Comparison of ENCODE assay signal across 14 mouse cellular contexts in genomic region chr7:68667790-68668732, GRCm38 (mm10).
DNase-seq lines count a peak whose midpoint lies in the region; ATAC-seq and TF ChIP-seq lines count a peak whose summit lies in the region.
"Had no signal": no experiment of that assay in that cellular context is flagged by ENCODE, and none has a peak within 500 bp of the region (broad histone marks: within the 10 kb centered on the region; RNA-seq: fewer than 3 reads in every experiment).

No protein-coding gene starts in this region.

- no peaks in the 10 kb centered on the region for H3K36me3 ChIP-seq in hindbrain, embryonic 12.5 days
- H3K36me3 ChIP-seq: G1E; liver, embryonic 13.5 days; midbrain, embryonic 10.5 days had no signal

- 79% methylated on average over 12 of the region's 12 CpGs for WGBS in hindbrain, embryonic 12.5 days

- DNase-seq in embryo, embryonic 10 days (ENCODE audit: low spot score): peak; percentile 17
- DNase-seq in embryo, embryonic 11 days: no peak
- DNase-seq in lung, postnatal 25 days (ENCODE audit: low spot score): peak; percentile 40
- no peak for DNase-seq in lung, postnatal 10 days
- peak; percentile 86 for DNase-seq in fibroblast of lung, adult 2 months (ENCODE audit: low read depth)
- no peak for DNase-seq in gastrocnemius, adult 2 months
- DNase-seq in spleen, postnatal 36 days (ENCODE audit: low spot score in 2 of 2): no peak
- DNase-seq: heart, postnatal 36 days; liver, embryonic 13.5 days had no signal

- H3K9me3 ChIP-seq in hindbrain, embryonic 12.5 days (replicated peaks): no peaks in the 10 kb centered on the region
- H3K9me3 ChIP-seq: liver, embryonic 13.5 days; midbrain, embryonic 10.5 days had no signal

- H3K4me1 ChIP-seq in hindbrain, embryonic 12.5 days: no peaks in the 10 kb centered on the region
- H3K4me1 ChIP-seq: liver, embryonic 13.5 days had no signal

- ATAC-seq in hindbrain, embryonic 12.5 days (ENCODE audit: low FRiP score): no peak
- ATAC-seq: intestine, embryonic 16.5 days had no signal

- intact Hi-C loops in gastrocnemius, adult 2 months (cut with DNase I): loop anchor here (5.0 kb wide), 1 partner anchor 154 kb away; no protein-coding TSS in a partner anchor

- no peak overlapping the region for H3K4me3 ChIP-seq in hindbrain, embryonic 12.5 days
- no peak overlapping the region for H3K4me3 ChIP-seq in gastrocnemius, adult 2 months
- H3K4me3 ChIP-seq: liver, embryonic 13.5 days; midbrain, embryonic 10.5 days had no signal

- H3K9ac ChIP-seq in hindbrain, embryonic 12.5 days: no peak overlapping the region
- H3K9ac ChIP-seq: liver, embryonic 13.5 days had no signal

- no peak overlapping the region for H3K27ac ChIP-seq in hindbrain, embryonic 12.5 days
- no peak overlapping the region for H3K27ac ChIP-seq in gastrocnemius, adult 2 months
- H3K27ac ChIP-seq: liver, embryonic 13.5 days; midbrain, embryonic 10.5 days; stomach, postnatal 0 days had no signal

- H3K27me3 ChIP-seq in hindbrain, embryonic 12.5 days: no peaks in the 10 kb centered on the region
- H3K27me3 ChIP-seq: liver, embryonic 13.5 days had no signal

- no peak for TF ChIP-seq CTCF in gastrocnemius, adult 2 months (IDR thresholded peaks at IDR 0.05)

- no peak overlapping the region for H3K4me2 ChIP-seq in hindbrain, embryonic 12.5 days (replicated peaks)
- H3K4me2 ChIP-seq: liver, embryonic 13.5 days had no signal

Comparison
In these comparisons a context has a peak if more than half of its experiments do, and no peak if none do; other contexts are left out.
1. DNase-seq: peak in embryo, embryonic 10 days (single experiment), lung, postnatal 25 days (single experiment) and fibroblast of lung, adult 2 months (single experiment); none in embryo, embryonic 11 days (single experiment), lung, postnatal 10 days (single experiment), gastrocnemius, adult 2 months (single experiment) and spleen, postnatal 36 days (0 of 2).